Comparison of ENCODE assay signal across 27 mouse cellular contexts in the genomic region with DNA sequence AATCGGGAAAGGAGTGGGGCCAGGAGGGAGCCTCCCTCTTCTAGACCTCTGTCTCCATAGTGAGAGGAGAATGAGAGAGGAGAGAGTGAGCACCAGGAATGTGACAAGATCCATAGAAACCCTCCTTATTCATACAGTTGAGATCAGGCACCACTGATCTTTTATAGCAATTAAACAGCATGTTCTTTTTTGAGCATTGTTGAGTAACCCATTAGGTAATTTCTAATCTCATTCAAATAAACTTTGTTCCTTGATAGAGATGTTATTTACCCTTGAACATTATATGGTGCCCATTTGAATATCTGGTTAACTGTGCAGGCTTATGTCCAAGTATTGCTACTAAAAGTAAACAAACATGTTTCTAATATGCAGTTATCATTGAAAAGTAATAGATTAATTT. TPM values are rescaled to one million over a fixed set of nuclear protein-coding genes. Genes with fewer than 3 reads are reported as not detected.
DNase-seq lines count a peak whose midpoint lies in the region; ATAC-seq and TF ChIP-seq lines count a peak whose summit lies in the region.
"Had no signal": no experiment of that assay in that cellular context is flagged by ENCODE, and none has a peak within 500 bp of the region (broad histone marks: within the 10 kb centered on the region; RNA-seq: fewer than 3 reads in every experiment).

A gene (minus strand): TSS at position 135 of the 400 bp plus-strand sequence.

- H3K36me3 ChIP-seq in kidney, adult 2 months (ENCODE audit: control insufficient read depth, insufficient read depth, low read length): no peaks in the 10 kb centered on the region
- no peaks in the 10 kb centered on the region for H3K36me3 ChIP-seq in kidney, embryonic 14.5 days (ENCODE audit: control insufficient read depth, insufficient read depth, low read length)
- H3K36me3 ChIP-seq in liver, adult 2 months (ENCODE audit: control insufficient read depth, insufficient read depth, low read length): peaks cover 2% of the 10 kb centered on the region; the same call in 1 of the 2 replicates
- H3K36me3 ChIP-seq in liver, embryonic 12.5 days: no peaks in the 10 kb centered on the region
- H3K36me3 ChIP-seq: G1E had no signal

- H3K9ac ChIP-seq in kidney, embryonic 14.5 days (ENCODE audit: low read depth, low read length): no peak within 1 kb of the TSS
- H3K9ac ChIP-seq in liver, adult 2 months (ENCODE audit: low read depth, low read length): peak within 1 kb of the TSS; percentile 67
- no peak within 1 kb of the TSS for H3K9ac ChIP-seq in liver, embryonic 12.5 days

- peak; percentile 7 for DNase-seq in kidney, adult 2 months
- peak; percentile 28 for DNase-seq in kidney, adult 9 months
- DNase-seq in kidney, postnatal 25 days: no peak
- DNase-seq in liver, adult 2 months (ENCODE audit: extremely low read depth, low read depth, low spot score): peak; percentile 95
- DNase-seq: adrenal gland, adult 2 months; adrenal gland, adult 8-10 months; adrenal gland, postnatal 10 days; adrenal gland, postnatal 14 days; adrenal gland, postnatal 25 days; adrenal gland, postnatal 36 days; B cell, adult 2 months; cerebellum, adult 11 months; cerebellum, adult 11-12 months; cerebellum, adult 18-20 months had no signal

- H3K9me3 ChIP-seq in kidney, embryonic 14.5 days (ENCODE audit: control insufficient read depth, low read length): no peaks in the 10 kb centered on the region
- 0 out of 2 replicates have a peak, but pooled peaks cover 5% of the 10 kb centered on the region for H3K9me3 ChIP-seq in liver, embryonic 12.5 days (replicated peaks)
- H3K9me3 ChIP-seq: G1E had no signal

- H3K27me3 ChIP-seq in kidney, adult 2 months (replicated peaks; ENCODE audit: control insufficient read depth, insufficient read depth, low read length): no peaks in the 10 kb centered on the region
- no peaks in the 10 kb centered on the region for H3K27me3 ChIP-seq in kidney, embryonic 14.5 days (ENCODE audit: control insufficient read depth, insufficient read depth, low read length)
- no peaks in the 10 kb centered on the region for H3K27me3 ChIP-seq in liver, adult 2 months (ENCODE audit: control insufficient read depth, insufficient read depth, low read length)
- no peaks in the 10 kb centered on the region for H3K27me3 ChIP-seq in liver, embryonic 12.5 days (replicated peaks)
- H3K27me3 ChIP-seq: CH12.LX, Patski had no signal

- no peak within 1 kb of the TSS for H3K4me3 ChIP-seq in kidney, adult 2 months (ENCODE audit: insufficient read depth, low read depth, low read length)
- H3K4me3 ChIP-seq in kidney, embryonic 14.5 days (ENCODE audit: low read length): no peak within 1 kb of the TSS
- H3K4me3 ChIP-seq in liver, adult 2 months (ENCODE audit: insufficient read depth, low read depth, low read length): peak within 1 kb of the TSS; percentile 64
- H3K4me3 ChIP-seq in liver, embryonic 12.5 days: no peak within 1 kb of the TSS

- no peak for TF ChIP-seq POLR2A in kidney, adult 2 months (IDR thresholded peaks at IDR 0.05; ENCODE audit: low read depth, low read length)
- no peak for TF ChIP-seq POLR2A in liver, adult 2 months (IDR thresholded peaks at IDR 0.05; ENCODE audit: extremely low read depth, insufficient read depth, low read length)

- no peak within 1 kb of the TSS for H3K27ac ChIP-seq in kidney, adult 2 months (ENCODE audit: insufficient read depth, low read depth, low read length)
- H3K27ac ChIP-seq in kidney, embryonic 14.5 days (ENCODE audit: low read depth, low read length): no peak within 1 kb of the TSS
- H3K27ac ChIP-seq in liver, adult 2 months (replicated peaks; ENCODE audit: insufficient read depth, low read depth, low read length): peak within 1 kb of the TSS; percentile 76
- no peak within 1 kb of the TSS for H3K27ac ChIP-seq in liver, embryonic 12.5 days

- H3K4me1 ChIP-seq in kidney, adult 2 months (ENCODE audit: control insufficient read depth, insufficient read depth, low read length): no peaks in the 10 kb centered on the region
- H3K4me1 ChIP-seq in kidney, embryonic 14.5 days (ENCODE audit: control insufficient read depth, insufficient read depth, low read length): no peaks in the 10 kb centered on the region
- H3K4me1 ChIP-seq in liver, adult 2 months (ENCODE audit: control insufficient read depth, insufficient read depth, low read length): peaks cover 4% of the 10 kb centered on the region; the same call in 1 of the 2 replicates
- H3K4me1 ChIP-seq in liver, embryonic 12.5 days: no peaks in the 10 kb centered on the region

- no peak for ATAC-seq in kidney, embryonic 14.5 days (ENCODE audit: low FRiP score, low TSS enrichment)
- no peak for ATAC-seq in liver, embryonic 12.5 days
- ATAC-seq: activated CD4-positive, CD25-positive, alpha-beta regulatory T cell, adult 4 months; CD4-positive, CD25-positive, alpha-beta regulatory T cell, adult 4 months; Patski had no signal

- no peaks in the 10 kb centered on the region for H3K79me2 ChIP-seq in liver, adult 2 months (ENCODE audit: control insufficient read depth, insufficient read depth, low read length)

- no peak for TF ChIP-seq CTCF in kidney, adult 2 months (conservative IDR thresholded peaks at IDR 0.05; ENCODE audit: insufficient read depth, insufficient read length, low read depth, low read length)
- no peak for TF ChIP-seq CTCF in liver, adult 2 months (IDR thresholded peaks at IDR 0.05; ENCODE audit: low read depth, low read length)

- no peak within 1 kb of the TSS for H3K4me2 ChIP-seq in kidney, embryonic 14.5 days (replicated peaks; ENCODE audit: low read depth, low read length)
- no peak within 1 kb of the TSS for H3K4me2 ChIP-seq in liver, embryonic 12.5 days

- WGBS in kidney, adult 2 months: 89% methylated on average over 1 of the region's 1 CpGs
- 79% methylated on average over 1 of the region's 1 CpGs for WGBS in kidney, embryonic 14.5 days
- 73% methylated on average over 1 of the region's 1 CpGs for WGBS in liver, adult 2 months
- WGBS in liver, embryonic 12.5 days (ENCODE audit: insufficient replicate concordance): 69% methylated on average over 1 of the region's 1 CpGs

RNA-seq across cellular contexts. Expression of the gene that starts here (rescaled TPM):
- polyA plus RNA-seq in kidney, adult 2 months (2012; rRNA removed): 0.06 TPM in 1 of 2 replicates, not detected in the other
- not detected in 2 replicates for polyA plus RNA-seq in kidney, embryonic 14.5 days (2014; fragmentation: Nextera tagmentation; extraction: Ambion mirVana)
- 49.5 and 90.1 TPM in 2 replicates for total RNA-seq in liver, adult 2 months (2014; rRNA removed)
- polyA plus RNA-seq in liver, adult 2 months (2012; rRNA removed): 8.1 and 69.7 TPM in 2 replicates
- polyA plus RNA-seq in liver, embryonic 12.5 days (2016; fragmentation: Nextera tagmentation; extraction: Ambion mirVana): not detected in 2 replicates
- total RNA-seq: adrenal gland, adult 18-20 months; adrenal gland, adult 8-10 months; adrenal gland, postnatal 10 days; adrenal gland, postnatal 14 days; adrenal gland, postnatal 25 days; adrenal gland, postnatal 36 days; adrenal gland, postnatal 4 days; CH12.LX; ES-E14; G1E; MEL had no signal
- polyA plus RNA-seq: activated CD4-positive, CD25-positive, alpha-beta regulatory T cell, adult 4 months; adrenal gland, adult 2 months; brain, embryonic 14.5 days; C2C12; CD4-positive, CD25-positive, alpha-beta regulatory T cell, adult 4 months; G1E; Patski had no signal

Comparison
In these comparisons a context has a peak if more than half of its experiments do, and no peak if none do; other contexts are left out.
1. DNase-seq: peak in kidney, adult 9 months (single experiment) and liver, adult 2 months (single experiment); none in kidney, postnatal 25 days (0 of 2).
2. Peak in DNase-seq in kidney, adult 2 months; RNA of the gene not detected or under 1 TPM.